Mouse (Mus musculus) layer of hippocampus, postnatal 14 days (tissue): Measurements from ENCODE around the gene Map2k2. TPM values are rescaled to one million over a fixed set of nuclear protein-coding genes. Genes with fewer than 3 reads are reported as not detected.
"Not testable (repeated sequence)": the region's sequence is repeated elsewhere in the genome, so short reads cannot be mapped to it uniquely, and the experiment has no call there.

ENCODE experiments used
- DNase-seq, 2 experiments: peaks; one replicate each; pipeline ENCODE4 v3.0.0; 2021 to 2022; ENCODE audit warnings: low spot score in 2 of 2, mixed read lengths in 1 of 2
- total RNA-seq, 2 experiments: library from RNA; stranded (reverse); gene quantifications; 2 replicates each; pipeline ENCODE4 v1.2.3; 2021

Gene Map2k2
- total RNA-seq, 2 experiments from 2014 or later = 132 to 134 TPM

DNA sequence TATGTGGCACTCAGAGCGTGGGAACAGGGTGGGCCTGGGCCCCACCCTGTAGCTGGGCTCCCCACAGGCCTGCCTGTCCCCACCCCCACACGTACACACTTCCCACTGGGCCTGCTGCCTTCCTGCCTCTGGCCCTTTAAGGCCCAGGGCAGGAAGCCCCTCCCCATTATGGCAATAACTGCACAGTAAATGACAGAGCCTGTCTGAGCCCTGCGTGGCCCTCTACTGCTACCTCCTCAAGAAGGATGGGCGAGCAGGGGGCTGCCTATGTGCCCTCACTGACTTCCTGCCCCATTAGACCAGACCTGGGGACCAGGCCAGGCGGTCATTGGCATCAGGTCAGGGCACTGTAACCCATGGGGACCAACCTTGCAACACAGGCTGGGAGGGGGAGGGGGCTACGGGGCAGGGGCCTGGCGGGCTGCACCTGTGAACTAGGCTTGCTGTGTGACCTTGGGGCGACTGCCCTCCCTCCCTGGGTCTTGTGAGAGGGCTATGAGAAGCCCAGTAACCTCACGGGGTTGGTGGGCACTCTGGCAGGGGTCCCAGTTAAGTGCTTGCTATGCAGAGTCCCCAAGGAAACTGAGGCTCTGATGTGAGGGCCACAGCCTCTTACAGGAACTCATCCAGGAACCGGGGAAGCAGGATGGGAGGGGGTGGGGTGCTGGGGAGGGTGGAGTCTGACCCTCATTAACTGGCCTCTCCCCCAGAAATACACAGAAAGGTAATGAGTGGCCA is 35.2 kb downstream of the Map2k2 start:
- DNase-seq = no peak

DNA sequence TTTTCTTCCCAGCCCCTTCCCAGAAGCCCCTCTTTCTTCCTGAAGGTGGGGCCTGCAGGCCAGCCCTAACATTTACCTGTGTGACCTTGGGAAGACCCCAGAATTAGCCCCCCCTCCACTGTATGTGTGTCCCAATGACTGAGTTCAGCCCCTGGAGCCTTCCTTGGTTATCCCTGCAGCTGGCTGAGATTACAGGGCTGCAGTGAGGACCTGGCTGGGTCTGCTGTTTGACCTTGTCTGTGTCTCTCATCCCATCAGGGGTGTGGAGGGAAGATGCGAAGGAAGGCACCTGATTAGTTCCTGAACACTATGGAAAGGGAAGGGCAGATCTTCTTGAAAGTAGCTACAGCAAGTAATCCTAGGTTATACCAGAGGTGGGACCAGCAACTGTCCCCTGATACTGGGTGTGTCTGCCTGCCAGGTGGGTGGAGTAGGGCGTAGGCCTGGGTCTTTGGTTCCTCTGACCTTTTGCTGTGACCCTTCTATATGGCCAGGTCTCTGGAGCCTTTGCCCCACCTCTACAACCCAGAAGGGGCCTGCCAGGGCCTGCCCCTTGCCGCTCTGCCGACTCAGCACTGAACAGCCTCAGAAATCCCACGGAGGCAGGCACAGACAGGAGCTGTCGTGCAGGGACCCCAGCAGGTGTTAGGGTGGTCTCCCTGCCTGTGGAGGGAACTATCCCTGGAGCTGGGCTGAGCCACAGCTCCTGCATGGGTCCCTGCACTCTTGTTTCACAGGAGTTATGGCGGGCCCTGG is 35.9 kb downstream of the Map2k2 start:
- DNase-seq = no peak

DNA sequence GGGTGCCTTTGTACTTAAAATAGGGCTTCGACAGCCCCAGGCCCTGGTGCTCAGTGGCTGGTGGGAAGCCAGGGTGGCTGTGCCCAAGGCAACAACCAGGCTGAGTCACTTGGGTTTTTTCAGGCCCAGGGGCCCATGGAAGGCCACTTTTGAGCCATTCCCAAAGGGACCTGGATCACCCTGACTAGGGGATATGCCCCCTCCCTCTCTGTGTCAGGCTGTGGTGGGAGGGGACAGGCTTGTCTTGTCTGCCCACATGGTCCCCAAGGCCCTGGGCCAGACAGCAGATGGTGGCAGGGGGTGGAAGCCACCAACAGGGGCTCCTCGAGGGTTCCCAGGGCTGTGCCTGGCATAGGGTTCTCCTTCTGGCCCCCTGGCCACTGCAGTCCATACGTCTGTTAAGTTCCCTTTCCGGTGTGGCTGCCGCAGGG is 36.9 kb downstream of the Map2k2 start:
- DNase-seq = peak in 1 of 2 experiments; percentile 50

- DNase-seq = no peak
Observed at GRCm38 (mm10) chr10:81143157-81143633, 37.5 kb downstream of the Map2k2 start.

- no peak for DNase-seq
Observed at GRCm38 (mm10) chr10:81143845-81144437, 38.2 kb downstream of the Map2k2 start.

DNA sequence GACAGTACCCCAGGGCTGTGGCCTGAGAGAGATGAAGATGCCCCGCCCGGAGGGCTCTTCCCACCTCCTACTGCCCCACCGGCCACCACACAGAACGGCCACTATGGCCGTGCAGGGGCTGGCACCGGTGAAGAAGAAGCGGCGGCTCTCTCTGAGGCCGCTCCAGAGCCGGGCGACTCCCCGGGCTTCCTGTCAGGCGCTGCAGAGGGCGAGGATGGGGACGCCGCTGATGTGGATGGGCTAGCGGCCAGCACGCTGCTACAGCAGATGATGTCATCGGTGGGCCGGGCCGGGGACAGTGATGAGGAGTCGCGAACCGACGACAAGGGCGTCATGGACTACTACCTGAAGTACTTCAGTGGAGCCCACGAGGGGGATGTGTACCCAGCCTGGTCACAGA is 39.0 kb downstream of the Map2k2 start:
- DNase-seq = no peak

GRCm38 (mm10) chr10:81145307-81145706 is 39.6 kb downstream of the Map2k2 start:
- DNase-seq = no peak

- no peak for DNase-seq
Observed at GRCm38 (mm10) chr10:81145778-81146177, 40.1 kb downstream of the Map2k2 start.

DNA sequence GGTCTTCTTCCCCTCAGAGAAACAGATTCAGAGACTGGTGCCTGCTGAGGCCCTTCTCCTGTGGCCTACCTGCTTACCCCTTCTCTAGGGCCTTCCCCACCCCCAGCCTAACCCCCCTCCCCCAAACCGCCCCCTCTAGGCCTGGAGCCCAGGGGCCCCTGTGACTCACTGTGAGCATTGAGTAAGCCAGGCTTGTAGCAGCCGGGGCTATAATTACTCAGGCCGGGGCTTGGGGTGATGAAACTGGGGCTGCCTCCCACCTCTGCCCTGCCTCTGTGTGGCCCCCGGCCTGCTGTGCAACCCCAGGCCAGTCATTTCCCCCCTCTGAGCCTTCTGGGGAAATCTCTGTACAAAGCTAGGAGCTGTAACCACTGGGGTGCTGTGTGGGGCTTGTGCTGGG is 40.6 kb downstream of the Map2k2 start:
- no peak for DNase-seq

DNA sequence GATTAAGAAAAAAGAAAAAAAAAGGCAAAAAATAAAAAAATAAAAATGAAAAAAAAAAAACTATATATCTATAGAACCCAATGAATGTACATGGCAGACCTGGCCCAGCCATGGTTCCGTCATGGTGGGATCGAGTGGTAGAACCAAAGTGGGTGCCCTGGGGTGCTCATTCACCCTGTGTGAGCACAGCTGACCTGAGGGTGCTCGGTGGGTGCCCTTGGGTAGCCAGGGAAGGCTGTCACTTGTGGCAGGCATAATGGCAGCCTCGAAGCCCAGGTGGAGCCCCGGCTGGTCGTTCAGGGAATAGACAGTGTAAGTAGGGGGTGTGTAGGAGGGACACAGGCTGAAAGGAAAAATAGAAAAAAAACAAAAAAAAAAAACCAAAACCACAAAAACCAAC is 45.5 kb downstream of the Map2k2 start:
- no peak for DNase-seq

DNA sequence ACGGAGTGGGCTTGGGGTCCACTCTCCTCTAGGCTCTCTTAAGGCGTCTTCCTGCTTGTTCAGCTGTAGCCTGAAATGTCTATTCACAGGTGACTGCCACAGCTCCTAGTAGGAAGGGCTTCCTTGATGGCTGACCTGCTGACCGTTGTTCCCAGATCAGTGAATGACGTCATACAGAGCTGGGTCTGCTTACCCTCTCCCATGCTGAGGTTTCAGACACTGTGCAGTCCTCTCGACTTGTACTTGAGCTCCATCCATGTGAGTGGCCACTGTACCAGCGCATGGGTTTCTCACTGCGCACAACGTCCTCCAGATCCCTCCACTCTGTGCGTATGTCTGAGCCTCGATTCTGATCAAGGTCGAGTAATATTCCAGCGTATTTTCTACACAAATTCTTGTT is 46.9 kb downstream of the Map2k2 start:
- DNase-seq = no peak

GRCm38 (mm10) chr10:81154313-81154712 is 48.6 kb downstream of the Map2k2 start:
- DNase-seq = no peak

- no peak for DNase-seq
Observed at GRCm38 (mm10) chr10:81154736-81155135, 49.0 kb downstream of the Map2k2 start.

DNA sequence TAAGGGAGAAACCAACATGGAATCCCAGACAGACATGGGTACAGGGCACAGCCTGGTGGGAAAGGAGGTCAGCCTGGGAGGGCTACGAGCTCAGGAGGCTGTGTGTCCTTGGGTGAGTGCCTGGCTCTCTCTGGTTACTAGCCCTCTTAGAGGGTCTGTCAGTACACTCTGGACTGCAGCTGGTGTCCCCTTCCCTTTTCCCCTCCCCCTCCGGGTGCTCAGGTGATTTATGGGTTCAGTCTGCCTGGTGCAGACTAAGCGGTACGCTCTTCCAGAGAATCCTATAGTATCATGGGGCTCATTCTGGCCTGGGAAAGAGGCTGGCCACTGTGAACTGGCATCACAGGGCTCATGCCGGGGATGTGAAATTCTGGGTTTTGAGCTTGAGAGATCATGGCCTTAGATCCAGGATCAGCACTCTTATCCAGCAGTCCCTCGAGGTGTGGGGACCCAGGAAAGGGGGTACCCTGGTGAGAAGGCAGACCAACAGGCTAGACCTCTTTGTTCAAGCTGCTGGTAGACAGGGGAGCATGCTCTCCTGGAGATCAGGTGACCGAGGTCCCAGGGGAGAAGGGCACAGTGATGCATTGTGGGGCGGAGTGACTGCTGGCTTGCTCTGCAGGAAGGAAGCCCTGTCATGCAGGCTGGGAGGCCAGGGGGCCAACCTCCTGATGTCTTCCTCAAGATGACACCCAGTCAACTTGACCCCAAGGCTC is 56.0 kb downstream of the Map2k2 start:
- no peak for DNase-seq

GRCm38 (mm10) chr10:81162318-81162652 is 56.6 kb downstream of the Map2k2 start:
- no peak for DNase-seq

- DNase-seq = no peak
Observed at GRCm38 (mm10) chr10:81165118-81165517, 59.4 kb downstream of the Map2k2 start.

DNA sequence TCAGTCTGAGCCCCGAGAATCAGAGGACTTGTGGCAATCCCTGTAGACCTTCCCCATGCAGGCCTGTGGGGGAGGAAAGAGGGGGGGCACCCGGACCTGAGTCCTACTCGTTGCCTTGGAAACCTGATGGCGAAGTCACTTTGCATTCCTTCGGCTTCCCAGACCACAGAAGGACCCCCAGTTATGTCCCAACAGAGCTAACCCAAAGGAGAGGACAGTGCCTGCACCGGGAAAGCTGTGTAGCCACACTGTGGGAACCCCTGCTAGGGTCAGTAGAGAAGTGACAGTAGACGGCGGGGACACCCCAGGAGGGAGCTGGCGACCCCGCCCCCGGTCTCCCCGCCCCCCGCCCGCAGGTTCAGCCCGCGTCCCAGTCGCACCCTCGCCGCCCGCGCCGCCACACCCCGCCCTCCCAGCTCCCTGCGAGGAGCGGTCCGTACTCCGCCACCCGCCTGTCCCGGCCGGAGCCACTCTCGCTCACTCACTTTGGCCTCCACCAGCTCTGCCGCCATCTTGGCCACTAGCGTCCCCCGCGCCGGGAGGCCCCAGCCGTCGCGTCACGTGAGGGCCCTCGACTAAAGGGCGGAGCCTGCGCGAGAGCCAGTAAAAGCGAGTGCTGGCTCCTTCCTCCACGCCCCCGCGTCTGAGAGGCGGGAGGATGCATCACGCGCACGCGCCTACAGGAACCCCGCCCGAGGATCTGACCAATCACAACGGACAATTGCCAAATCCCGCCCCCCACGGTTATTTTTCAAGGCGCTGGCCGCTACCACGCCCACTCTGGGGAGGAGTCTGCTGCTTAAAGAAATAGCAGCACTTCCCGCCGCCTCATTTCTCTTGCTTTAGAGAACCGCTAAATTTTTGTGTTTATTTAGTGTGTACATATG is 61.7 kb downstream of the Map2k2 start, which contains the start of gene Pias4:
TSS of gene Pias4 (minus strand) at position 724 of the 887 bp plus-strand sequence.
- peak; percentile 100 for DNase-seq

GRCm38 (mm10) chr10:81168087-81168431 is 62.3 kb downstream of the Map2k2 start:
- no peak for DNase-seq

DNA sequence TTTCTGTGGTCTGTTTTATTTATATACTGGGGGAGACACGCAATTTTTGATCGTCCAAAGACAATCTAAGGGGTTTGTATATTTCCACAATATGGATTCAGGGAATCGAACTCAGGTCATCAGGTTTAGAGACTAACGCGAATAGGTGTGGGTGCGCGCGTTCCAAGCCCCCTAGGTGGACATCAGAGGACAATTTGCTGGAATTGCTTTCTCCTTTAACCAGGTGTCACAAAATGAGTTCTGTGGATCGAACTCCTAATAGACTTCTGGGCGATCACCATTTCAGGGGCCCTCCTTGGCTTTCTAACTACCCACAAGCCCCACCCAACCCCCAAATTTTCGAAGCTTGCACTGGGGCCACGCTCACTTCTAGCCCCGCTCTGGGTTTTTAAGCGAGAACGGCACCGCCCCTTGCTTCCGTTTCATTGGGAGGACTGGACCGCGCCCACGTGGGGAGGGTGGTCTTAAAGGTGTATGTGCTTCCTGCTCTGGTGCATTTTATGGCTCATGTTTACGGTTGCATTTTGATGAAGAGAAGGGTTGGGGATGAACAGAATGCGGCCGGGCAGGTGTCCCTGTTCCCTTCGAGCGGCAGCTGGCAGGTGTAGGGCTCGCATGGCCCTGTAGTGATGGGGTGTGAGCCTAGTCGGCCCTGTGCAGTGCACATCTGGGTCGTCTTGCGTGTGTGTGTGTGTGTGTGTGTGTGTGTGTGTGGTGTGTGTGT is 63.0 kb downstream of the Map2k2 start:
- peak; percentile 71 to 84 for DNase-seq

DNA sequence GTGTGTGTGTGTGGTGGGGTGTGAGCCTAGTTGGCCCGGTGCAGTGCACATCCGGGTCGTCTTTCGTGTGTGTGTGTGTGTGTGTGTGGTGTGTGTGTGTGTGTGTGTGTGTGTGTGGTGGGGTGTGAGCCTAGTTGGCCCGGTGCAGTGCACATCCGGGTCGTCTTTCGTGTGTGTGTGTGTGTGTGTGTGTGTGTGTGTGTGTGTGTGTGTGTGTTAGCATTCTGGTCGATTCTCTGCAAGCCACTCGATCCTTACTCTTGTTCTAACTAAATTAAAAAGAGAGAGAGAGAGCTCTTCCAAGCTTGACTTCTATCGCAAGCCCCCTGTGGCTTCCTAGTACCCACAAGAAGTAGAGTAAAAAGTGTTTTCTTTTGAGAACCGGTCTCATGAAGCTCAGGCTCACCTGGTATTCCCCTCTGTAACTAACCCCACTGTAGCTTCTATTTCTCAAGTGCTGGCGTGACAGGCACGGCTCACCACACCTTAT is 63.7 kb downstream of the Map2k2 start:
- not testable (repeated sequence) for DNase-seq
